Mouse (Mus musculus): ENCODE measurements around the gene Tldc2. TPM values are rescaled to one million over a fixed set of nuclear protein-coding genes. Genes with fewer than 3 reads are reported as not detected.

The Tldc2 gene
- polyA plus RNA-seq, 1 experiment, result not detected

DNA sequence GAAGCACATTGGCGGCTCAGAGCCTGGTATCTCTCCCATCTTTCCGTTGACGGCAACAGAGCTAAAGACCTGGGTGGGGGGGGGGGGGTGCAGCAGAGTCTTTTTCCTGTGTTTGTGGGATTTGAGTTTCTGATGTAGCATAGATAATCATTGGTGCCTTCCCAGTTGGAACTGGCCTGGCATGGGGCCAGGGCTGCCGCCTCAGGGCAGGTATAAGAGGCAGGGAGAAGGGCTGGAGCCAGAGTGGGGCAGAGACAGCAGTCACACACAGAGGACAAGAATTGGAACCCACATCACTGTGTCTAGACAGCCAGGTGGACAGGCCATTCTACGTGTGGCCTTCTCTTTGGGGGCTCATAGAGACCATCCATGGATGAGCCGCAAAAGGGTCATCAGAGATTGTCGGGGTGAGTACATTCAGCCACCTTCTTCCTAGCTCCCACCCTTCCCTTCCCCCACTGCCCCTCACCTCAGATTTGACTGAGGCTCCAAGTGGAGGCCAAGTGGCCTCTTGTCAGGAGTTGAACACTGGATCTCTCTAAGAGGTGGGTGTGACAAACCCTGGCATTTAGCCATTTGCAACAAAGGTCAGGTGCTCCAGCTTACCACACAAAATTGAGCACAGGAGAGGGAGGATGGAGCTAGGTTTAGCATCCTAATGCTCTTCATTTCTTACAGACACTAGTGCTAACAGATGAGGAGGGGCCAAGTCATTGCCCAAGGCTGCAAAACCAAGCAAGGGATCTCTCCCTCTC lies 1.8 kb upstream of the Tldc2 start:
- Histone ChIP-seq H3K4me3 (no peak overlapping the region), H3K27me3 (ENCODE audit: control insufficient read depth, insufficient read depth, insufficient read length) (peaks cover 11% of the 10 kb centered on the region), H3K36me3 (ENCODE audit: control insufficient read depth, insufficient read depth) (no peaks in the 10 kb centered on the region), H3ac (ENCODE audit: control insufficient read depth, insufficient read length) (no peak overlapping the region), H3K4me2 (ENCODE audit: low read depth) (no peak overlapping the region), H3K79me2 (ENCODE audit: control insufficient read depth, insufficient read depth) (no peaks in the 10 kb centered on the region)
- TF ChIP-seq USF1 (IDR thresholded peaks at IDR 0.05; ENCODE audit: low read depth) (no peak), REST (IDR thresholded peaks at IDR 0.05; ENCODE audit: insufficient read depth, insufficient read length) (no peak), TCF3 (IDR thresholded peaks at IDR 0.05; ENCODE audit: insufficient read length, low read depth) (no peak), MYOD1 (IDR thresholded peaks at IDR 0.05; ENCODE audit: control insufficient read depth in 1 of 3, insufficient read length in 2 of 3, low read depth in 2 of 3) (no peak), POLR2A (IDR thresholded peaks at IDR 0.05; ENCODE audit: insufficient read length, low read depth) (no peak), SRF (IDR thresholded peaks at IDR 0.05; ENCODE audit: control insufficient read depth, insufficient read length, low read depth) (no peak), TCF12 (IDR thresholded peaks at IDR 0.05; ENCODE audit: insufficient read depth, poor library complexity, severe bottlenecking) (no peak)

DNA sequence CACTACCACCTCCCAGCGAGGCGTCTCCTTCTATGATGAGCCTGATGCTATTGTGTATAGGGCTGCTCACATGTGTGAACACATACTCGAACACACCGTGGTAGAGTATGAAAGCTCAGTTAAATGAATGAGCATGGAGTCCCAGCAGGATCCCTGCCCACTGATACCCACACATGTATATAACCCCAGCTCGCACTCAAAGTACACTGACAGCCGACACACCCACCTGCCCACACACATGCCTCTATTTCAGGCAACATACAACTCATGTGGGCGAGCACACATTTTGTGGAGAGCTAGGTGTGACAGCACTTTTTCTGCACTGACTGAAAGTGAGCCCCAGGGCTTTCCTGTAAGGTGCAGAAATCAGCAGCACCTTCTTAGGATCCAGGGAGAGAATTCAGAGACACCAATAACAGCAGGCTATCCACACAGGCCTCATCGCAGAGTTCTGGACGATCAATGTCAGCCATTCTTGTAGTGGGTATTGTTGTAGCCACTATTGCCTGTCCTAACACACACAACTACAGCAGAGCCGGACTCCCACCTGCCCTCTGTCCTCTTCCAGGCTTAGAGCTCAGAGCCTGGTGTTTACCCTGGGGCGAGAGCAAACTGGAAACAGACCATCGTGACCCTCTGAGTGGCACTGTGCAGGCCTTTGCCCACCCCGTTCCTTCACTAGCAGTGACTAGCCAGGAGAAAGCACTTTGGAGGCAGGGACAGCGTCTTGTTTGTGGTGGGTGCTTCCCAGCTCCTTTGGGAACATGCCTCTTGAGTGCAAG lies 872 bp downstream of the Tldc2 start:
- Histone ChIP-seq H3K36me3 (ENCODE audit: control insufficient read depth, insufficient read depth) (no peaks in the 10 kb centered on the region), H3ac (ENCODE audit: control insufficient read depth, insufficient read length) (no peak overlapping the region), H3K4me2 (ENCODE audit: low read depth) (no peak overlapping the region), H3K4me3 (no peak overlapping the region), H3K27me3 (ENCODE audit: control insufficient read depth, insufficient read depth, insufficient read length) (peaks cover 11% of the 10 kb centered on the region), H3K79me2 (ENCODE audit: control insufficient read depth, insufficient read depth) (no peaks in the 10 kb centered on the region)
- TF ChIP-seq TCF12 (IDR thresholded peaks at IDR 0.05; ENCODE audit: insufficient read depth, poor library complexity, severe bottlenecking) (no peak), SRF (IDR thresholded peaks at IDR 0.05; ENCODE audit: control insufficient read depth, insufficient read length, low read depth) (no peak), CEBPB (IDR thresholded peaks at IDR 0.05; ENCODE audit: insufficient read depth, poor library complexity, severe bottlenecking) (no peak), MYOG (IDR thresholded peaks at IDR 0.05; ENCODE audit: control insufficient read depth in 1 of 3, insufficient read depth in 1 of 3, insufficient read length in 2 of 3, low read depth in 2 of 3) (no peak), REST (IDR thresholded peaks at IDR 0.05; ENCODE audit: insufficient read depth, insufficient read length) (no peak), POLR2A (IDR thresholded peaks at IDR 0.05; ENCODE audit: insufficient read length, low read depth) (no peak), POLR2AphosphoS2 (IDR thresholded peaks at IDR 0.05; ENCODE audit: insufficient read length, low read depth) (no peak), TCF3 (IDR thresholded peaks at IDR 0.05; ENCODE audit: insufficient read length, low read depth) (no peak), E2F4 (IDR thresholded peaks at IDR 0.05; ENCODE audit: insufficient read depth) (no peak), USF1 (IDR thresholded peaks at IDR 0.05; ENCODE audit: low read depth) (no peak), MAX (IDR thresholded peaks at IDR 0.05; ENCODE audit: low read depth) (no peak), MYOD1 (IDR thresholded peaks at IDR 0.05; ENCODE audit: control insufficient read depth in 1 of 3, insufficient read length in 2 of 3, low read depth in 2 of 3) (no peak)

DNA sequence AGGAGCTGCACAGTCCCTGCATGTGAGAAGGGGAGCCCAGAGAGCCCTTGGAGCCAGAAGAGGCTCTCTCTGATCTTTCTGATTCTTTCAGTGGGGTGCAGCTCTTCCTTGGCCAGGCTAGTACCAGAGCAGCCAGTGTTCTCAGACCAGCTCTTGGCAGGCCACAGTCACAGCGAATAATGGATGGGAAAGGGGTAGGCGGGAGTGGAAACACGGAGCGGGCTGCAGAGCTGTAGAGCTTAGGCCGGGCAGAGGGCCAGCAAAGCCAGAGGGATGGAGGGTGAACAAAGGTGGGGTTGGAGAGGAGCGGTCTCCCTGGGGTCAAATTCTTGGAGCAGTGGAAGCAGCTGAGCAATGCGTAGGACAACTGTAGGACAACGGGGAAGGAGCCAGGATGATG lies 5.2 kb downstream of the Tldc2 start:
- TF ChIP-seq POLR2AphosphoS2 (IDR thresholded peaks at IDR 0.05; ENCODE audit: insufficient read length, low read depth) (no peak), MYOD1 (IDR thresholded peaks at IDR 0.05; ENCODE audit: control insufficient read depth in 1 of 3, insufficient read length in 2 of 3, low read depth in 2 of 3) (no peak), USF1 (IDR thresholded peaks at IDR 0.05; ENCODE audit: low read depth) (no peak), CEBPB (IDR thresholded peaks at IDR 0.05; ENCODE audit: insufficient read depth, poor library complexity, severe bottlenecking) (no peak)
- Histone ChIP-seq H3K27me3 (ENCODE audit: control insufficient read depth, insufficient read depth, insufficient read length) (peaks cover 11% of the 10 kb centered on the region), H3K79me2 (ENCODE audit: control insufficient read depth, insufficient read depth) (no peaks in the 10 kb centered on the region), H3K36me3 (ENCODE audit: control insufficient read depth, insufficient read depth) (no peaks in the 10 kb centered on the region), H3ac (ENCODE audit: control insufficient read depth, insufficient read length) (no peak overlapping the region), H3K4me2 (ENCODE audit: low read depth) (no peak overlapping the region), H3K4me3 (no peak overlapping the region)

DNA sequence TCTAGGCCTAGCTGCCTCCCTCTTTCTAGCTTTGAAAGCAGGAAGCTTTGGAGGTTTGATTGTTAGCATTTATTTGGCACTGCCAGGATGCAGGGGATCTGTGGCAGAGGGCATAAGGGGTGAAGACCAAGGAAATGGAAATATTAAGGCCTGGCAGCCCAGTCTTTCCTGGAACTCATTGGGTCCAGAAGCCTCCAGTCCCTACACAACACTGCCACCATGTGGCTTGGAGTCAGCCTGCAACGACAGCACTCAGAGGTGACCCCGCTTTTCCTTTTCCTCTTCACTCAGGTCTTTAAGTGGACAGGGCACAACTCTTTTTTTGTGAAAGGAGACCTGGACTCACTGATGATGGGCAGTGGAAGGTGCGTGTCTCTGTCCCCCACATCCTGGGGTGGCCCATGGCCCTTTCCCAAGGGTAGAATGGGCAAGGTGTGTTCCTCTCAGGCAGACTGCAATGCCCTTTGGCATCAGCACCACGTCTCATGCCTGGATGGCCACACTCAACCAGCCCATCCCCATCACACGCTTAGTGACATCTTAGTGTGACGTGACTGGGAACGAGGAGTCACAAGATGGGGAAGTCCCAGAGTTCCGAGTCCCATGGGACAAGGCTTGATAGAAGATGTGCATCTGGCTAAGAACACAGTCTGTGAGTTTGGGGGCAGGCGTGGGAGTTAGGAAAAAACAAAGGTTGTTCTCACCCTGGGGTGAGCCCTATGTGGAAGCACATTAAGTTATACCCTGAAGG lies 8.3 kb downstream of the Tldc2 start:
- no peak for TF ChIP-seq E2F4 (IDR thresholded peaks at IDR 0.05; ENCODE audit: insufficient read depth)
- no peak for TF ChIP-seq POLR2AphosphoS2 (IDR thresholded peaks at IDR 0.05; ENCODE audit: insufficient read length, low read depth)

More for the DNA sequence above, 8.3 kb downstream of the Tldc2 start:
- Histone ChIP-seq H3K4me3 (no peak overlapping the region), H3ac (ENCODE audit: control insufficient read depth, insufficient read length) (no peak overlapping the region), H3K4me2 (ENCODE audit: low read depth) (no peak overlapping the region), H3K79me2 (ENCODE audit: control insufficient read depth, insufficient read depth) (no peaks in the 10 kb centered on the region), H3K36me3 (ENCODE audit: control insufficient read depth, insufficient read depth) (no peaks in the 10 kb centered on the region), H3K27me3 (ENCODE audit: control insufficient read depth, insufficient read depth, insufficient read length) (no peaks in the 10 kb centered on the region)
